Mouse (Mus musculus) frontal cortex, adult (tissue): Measurements from ENCODE around the gene Ran.

Experiments
- ATAC-seq: cut with Nextera tagmentation; 2 replicates; pipeline ENCODE4 v1.9.2; 2017; ENCODE audit warnings: mild to moderate bottlenecking, moderate library complexity, mixed read lengths; ENCODE audit not compliant: low TSS enrichment

Ran gene

DNA sequence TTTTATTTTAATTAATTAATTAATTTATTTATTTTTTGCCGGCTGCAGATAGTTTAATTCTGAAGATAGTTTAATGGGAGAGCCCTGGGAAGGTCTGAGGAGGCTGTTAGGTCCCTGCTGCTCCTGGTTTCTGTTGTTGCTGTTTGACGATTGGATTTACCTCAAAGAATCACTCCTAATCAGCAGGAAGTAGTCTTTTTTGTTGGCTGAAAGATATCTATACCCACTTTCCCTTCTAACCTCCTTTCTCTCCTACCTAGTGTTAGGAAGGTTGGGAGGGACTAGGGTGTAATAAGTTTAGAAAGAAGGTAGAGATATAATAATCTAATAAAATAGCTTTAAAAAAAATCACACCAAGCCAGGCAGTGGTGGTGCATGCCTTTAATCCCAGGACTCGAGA is 4.8 kb upstream of the Ran start:
- ATAC-seq = no peak

DNA sequence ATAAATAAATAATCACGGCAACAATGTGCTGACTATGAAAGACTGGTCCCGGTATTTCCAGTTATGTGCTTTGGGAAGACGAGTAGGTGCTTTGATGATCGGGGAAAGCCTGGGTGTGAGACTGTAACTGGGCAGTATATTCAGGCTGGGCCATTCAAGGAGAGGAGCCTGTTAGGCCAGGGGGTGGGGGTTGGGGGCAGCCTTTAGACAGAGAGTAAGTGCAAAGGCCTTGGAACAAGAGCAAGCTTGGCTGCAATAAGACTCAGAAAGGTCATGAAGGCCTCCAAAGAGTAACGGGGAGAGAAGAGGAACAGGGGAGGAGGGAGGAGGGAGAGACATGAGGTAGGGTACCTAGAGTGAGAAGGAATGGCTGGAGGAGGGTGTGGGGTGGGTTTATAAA is 4.3 kb upstream of the Ran start:
- ATAC-seq = no peak

DNA sequence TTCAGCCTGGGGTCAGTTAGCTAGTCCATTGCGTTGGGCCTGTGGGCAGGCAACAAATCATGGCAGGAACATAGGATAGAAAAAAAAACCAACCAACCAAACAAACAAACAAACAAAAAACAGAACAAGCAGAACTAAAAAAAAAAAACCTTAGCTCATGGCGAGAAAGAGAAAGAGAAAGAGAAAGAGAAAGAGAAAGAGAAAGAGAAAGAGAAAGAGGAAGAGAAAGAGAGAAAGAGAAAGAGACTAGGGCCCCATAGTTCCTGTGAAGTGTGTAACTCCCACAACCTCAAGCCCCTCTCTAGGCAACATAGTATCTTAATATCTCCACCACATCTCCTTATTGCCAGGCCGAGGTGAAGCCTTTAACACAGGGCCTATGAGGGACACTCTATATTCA is 3.5 kb upstream of the Ran start:
- no peak for ATAC-seq

DNA sequence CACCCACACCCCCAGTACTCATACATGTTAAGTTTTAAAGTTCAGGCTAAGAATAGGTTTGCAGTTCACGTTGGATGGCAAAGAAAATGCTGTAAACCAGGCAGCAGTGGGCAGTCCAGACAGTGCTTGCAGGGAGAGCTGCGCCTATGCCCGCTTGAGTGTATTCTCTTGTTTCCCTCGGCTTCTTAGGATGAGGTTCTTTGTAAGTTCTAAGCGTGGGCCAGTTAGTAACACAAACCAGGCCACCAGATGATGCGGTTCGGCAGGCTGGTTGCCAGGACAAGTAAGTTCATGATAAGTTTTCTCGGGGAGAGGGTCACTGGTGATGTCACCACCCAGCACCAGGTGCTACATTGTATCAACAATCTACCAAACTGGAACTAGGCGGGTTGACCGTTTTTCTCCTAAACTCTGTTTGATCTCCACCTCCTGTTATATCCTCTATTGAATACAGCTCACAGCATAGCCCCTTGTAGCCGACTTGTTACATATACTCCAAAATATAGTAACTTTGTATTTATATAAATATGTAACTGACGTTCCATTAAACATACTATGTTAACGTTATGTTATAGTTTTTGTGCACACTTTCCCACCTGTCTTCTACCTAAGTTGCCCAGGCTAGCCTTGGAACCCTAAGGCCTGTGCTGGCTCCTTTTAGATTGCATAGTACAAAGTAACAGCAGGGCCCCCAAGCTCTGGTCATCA is 933 bp upstream of the Ran start:
- ATAC-seq = no peak

DNA sequence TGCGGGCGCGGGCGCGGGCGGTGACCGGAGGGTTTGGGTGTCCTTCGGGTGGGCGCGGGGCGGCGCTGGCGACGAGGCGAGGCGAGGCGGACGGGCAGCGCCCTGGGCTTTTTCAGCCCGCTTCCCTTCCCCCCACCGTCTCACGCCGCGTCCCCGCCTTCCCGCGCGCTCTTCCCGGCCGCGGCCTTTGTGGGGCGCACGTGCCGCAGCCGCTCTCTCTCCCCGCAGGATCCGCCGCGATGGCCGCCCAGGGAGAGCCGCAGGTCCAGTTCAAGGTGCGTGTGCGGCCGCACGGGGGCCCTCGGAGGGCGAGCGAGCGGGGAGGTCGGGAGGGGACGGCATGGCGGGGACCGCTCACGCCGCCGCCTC is 415 bp downstream of the Ran start:
- ATAC-seq = peak; percentile 49

DNA sequence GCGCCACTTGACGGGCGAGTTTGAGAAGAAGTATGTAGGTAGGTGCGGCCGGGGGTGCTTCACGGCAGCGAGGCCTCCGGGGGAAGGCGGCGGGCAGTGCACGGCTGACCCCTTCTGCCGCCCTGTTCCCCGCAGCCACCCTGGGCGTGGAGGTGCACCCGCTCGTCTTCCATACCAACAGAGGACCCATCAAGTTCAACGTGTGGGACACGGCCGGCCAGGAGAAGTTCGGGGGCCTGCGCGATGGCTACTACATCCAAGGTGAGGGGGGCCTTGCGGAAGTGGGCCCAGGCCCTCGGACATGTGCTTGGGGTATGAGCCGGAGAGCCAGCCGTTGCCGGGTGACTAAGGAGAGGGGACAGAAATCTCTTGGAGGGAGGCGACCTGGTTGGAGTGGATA is 862 bp downstream of the Ran start:
- ATAC-seq = 0 out of 2 replicates have a peak, but pooled peaks have one; percentile 2

DNA sequence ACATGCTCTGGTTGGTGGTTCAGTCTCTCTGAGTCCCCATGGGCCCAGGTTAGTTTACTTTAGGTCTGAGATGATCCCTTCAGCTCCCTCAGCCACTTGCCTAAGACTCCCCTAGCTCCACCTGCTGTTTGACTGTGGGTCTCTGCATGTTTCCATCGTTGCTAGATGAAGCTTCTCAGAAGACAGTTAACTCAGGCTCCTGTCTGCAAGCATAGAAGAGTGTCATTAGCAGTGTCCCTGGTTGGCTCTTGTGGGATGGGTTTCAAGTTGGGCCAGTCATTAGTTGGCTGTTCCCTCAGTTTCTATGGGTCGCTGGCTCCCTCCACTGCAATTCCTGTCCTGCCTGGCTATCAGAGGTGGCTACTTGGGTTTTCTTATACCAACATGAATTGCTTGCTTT is 5.2 kb downstream of the Ran start:
- ATAC-seq = 0 out of 2 replicates have a peak, but pooled peaks have one; percentile 25

DNA sequence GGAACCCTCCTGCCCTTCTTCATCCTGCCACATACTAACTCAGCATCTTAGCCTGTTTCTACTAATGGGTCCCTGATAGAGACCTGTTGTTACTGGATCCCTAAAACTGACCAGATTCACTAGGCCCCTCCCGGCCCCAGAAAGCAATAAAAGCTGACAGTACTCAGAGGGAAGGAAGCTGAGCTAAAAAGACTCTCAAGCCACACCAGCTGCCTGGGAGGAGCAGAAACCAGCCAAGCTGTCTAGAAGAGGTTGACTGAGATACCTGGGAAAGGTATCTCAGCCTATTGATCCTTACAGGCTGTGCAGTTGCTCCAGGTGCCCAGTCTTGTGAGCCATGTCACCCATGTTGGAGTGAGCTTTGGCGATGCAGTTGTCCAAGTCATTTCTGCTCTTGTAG is 5.9 kb downstream of the Ran start:
- ATAC-seq = no peak

DNA sequence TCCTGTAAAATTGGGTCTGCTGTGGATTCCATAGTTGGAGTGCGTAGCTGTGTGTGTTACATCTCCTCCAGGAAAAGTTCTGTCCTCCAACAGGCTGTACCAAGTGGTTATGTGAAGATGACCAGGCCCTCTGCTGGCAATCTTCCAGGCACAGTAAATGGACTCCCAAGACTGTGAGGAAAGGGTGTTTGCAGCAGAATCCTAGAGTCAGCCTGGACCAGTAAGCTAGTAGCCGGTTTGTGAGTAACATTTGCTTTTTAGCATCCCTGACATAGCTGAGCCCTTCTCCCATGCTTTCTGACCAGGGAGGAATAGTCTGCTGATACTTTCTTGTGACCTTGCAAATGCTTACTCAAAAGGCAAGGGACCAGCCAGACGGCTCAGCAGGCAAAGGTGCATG is 6.3 kb downstream of the Ran start:
- ATAC-seq = no peak

DNA sequence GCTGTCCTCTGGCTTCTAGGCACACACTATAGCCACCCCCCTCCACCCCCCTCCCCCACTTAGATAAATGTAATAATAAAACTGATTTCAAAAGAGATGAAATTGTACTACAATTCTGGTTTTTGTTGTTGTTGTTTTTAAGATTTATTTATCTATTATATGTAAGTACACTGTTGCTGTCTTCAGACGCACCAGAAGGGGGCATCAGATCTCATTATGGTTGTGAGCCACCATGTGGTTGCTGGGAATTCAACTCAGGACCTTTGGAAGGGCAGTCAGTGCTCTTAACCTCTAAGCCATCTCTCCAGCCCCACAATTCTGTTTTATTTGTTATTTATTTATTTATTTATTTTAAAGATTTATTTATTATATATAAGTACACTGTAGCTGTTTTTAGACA is 6.8 kb downstream of the Ran start:
- no peak for ATAC-seq

DNA sequence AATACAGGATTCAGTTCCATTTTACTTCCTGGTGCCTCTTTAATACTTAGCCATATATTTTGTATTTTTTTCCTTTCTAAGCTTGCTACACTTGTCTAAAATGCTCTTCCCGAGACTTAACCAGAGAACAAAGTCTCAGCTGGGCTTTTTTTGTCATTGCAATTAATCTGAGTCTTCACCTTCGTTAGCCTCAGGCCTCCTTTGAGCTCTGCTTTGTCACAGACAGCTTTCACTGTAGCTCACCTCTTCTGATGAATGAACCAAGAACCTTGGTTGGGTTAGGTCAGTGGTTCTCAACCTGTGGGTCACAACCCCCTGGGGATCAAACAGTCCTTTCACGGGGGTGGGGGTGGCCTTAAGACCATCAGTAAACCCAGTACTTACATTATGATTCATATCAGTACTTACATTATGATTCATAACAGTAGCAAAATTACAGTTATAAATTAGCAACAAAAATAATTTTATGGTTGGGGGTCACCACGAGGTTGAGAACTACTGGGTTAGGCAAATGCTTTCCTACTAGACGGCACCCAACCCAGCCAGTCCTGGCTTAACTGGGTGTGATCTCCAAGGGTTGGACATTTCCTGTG is 9.4 kb downstream of the Ran start:
- ATAC-seq = no peak

DNA sequence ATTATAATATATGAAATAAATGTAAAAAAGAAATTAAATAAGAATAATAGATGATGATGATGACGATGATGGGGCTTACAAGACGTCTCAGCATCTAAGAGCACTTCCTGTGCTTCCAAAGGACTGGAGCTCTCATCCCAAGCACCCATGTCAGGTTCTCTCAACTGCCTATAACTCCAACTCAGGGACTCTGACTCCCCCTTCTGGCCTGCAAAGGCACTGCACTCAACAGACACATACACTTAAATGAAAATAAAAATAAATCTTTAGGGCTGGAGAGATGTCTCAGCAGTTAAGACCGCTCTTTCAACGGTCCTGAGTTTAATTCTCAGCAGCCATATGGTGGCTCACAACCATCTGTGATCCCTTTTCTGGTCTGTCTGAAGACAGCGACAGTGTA is 16.8 kb downstream of the Ran start:
- ATAC-seq = no peak

DNA sequence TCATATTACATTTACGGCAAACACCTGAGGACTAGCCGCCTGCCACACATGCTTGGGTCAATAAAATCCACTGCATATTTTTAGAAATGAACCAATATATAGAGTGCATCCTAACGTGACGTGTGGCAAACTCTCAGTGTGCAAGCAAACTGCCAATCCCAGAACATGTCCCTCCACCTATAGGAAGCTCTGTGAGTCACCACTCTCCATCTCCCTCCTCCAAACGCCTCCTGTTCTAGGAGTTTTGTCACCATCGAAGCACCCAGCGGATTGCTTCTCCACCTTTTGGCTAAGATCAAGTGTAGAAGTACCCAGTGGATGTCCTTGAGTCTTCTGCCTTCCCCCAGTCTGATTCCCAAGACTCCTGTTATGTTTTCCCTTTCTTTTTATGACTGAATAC is 17.9 kb downstream of the Ran start:
- ATAC-seq = peak; percentile 83; the same call in 1 of the 2 replicates

DNA sequence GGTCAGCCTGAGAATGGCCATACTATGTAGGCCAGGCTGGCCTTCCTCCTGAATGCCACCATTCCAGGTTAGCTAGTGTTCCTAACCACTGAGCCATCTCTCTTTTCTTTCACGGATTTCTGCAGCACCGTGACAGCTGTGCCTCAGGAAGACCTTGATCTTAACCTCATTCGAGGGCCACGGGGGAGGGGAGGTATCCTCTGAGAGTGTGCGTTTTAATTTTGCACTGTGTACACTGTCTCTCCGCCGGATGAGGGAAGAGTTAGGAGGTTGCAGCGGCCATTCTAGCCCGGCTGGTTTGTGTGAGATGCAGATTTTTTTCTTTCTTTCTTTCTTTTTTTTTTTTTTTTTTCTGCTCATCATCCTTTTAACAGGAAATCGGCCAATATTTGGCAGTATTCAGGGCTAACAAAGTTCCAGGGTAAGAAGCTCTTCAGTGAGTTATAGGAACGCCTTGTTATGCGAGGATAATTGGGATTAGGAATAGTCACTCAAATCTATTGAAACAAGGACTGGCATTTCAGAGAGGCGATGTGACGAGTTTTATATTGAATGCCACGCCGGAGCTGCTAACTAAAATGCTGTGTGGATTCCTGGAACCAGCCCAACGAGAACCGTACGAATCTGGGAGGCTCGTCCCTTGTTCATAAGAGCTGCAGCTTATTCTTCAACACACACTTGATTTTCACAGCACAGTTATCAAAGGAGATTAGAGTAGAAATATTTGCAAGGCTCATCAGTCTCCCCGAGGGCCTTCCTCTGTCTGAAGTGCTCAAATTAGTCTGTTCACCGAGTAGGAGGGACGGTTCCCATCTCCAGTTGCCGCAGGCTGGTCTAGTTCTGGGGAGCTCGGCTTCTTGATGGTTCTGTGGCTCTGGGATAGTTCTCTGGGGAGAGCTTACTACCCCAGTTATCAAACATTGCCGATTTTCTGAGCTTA is 26.0 kb downstream of the Ran start:
- no peak; the same call in 1 of the 2 replicates for ATAC-seq

DNA sequence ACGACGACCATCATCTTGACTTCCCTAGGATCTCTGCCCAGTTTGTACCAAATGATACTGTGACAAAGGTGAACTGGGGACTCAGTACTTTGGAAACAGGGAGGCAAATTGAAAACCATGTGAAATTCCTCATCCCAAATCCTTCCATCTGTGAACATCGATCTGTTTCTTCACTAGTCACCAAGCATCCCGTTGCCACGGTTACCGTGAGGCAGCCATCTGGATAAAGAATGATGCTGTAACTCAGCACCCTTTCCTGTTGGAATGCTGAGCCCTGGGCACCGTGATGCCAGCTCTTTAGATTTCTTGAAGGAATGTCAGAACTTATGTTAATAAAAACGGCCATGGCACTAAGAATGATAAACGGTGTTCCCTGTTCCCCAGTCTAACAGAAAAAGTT is 29.5 kb downstream of the Ran start:
- ATAC-seq = peak; percentile 79

DNA sequence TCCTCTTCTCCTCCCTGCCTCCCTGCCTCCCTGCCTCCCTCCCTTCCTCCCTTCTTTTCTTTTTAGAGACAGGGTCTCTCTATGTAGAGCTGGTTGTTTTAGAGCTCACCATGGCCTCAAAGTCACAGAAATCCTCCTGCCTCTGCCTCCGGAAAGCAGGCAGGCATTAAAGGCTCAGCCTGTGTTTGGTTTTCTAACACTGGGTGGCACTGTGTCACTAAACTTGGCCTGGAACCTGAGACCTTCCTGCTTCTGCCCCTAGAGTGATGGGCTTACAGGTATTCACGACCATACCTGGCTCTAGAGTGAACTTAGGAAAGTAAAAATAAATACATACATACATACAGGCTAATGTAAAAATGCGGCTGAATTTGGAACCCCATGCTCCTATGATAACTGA is 32.0 kb downstream of the Ran start:
- no peak for ATAC-seq

DNA sequence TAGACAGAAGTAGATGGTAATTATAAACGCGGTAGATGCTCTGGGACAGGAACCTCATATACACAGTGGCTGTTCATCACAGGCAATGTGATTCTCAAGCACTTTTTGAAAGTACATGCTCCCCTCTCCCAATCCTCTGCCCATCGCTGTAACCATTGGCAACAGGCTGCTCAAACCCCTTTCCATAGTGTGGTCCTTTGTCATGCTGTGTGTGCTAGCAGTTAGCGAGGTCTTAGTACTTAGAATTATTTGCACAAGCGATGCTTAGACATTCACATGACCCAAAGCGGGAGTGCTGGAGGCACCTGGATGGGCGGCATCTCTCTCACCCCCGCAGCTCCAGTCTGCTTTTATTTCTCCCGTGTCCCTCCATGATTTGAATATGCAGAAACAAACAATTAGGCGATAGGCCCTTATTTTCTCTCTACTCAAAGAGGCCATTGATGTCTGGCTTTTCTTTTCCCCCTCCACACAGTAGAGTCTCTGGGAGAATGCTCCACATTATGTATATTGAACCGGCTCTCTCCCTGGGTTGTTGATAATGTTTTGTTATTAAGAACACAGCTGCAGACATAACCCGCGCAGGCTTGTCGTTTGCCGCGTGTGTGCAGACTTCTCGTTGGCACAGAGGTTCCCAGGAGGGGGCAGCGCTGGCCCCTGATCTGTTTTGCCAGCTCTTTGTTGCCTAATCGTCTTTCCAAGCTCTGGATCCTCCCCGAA is 32.9 kb downstream of the Ran start:
- no peak for ATAC-seq

DNA sequence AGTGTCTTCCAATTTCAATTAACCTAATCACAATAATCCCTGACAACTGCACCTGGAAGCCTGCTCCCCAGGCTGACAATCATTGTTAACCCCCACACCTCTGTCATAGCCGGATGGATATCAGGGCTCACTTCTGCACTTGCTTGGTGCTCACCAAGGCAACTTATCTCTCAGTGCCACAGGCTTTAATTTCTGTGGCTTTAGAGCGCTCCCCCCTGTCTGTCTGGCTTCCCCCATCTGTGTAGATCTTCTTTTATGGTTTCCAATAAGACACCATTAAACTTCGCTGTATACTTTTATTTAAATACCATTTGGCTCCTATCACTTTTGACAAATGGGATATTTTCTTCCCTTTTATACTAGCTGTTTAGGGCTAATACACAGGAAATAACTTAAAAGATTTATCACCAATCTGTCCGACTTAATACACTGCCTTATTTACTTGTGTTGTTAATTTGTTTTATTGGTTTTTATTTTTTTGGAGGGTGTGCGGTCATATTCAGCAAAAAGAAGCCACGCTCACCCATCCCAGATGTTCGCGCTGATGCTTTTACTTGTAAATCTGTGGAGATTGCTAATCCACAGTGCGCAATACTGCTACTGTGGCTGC is 34.9 kb downstream of the Ran start:
- ATAC-seq = no peak

DNA sequence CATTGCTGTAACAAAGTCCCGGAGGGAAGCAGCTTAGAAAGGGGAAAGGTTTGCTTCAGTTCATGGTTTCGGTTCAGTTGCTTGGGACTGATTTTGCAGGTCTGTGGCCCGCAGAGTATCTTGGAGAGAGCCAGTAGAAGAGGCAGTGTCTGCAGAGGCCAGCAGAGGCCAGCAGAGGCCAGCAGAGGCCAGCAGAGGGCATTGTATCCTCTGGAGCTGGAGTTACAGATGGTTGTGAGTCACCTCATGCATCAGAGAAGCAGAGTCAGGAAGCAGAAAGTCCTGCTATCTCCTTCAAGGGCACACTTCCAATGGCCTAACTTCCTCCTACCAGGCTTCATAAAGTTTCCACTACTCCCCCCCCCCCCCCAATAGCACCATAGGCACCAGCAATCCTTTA is 39.2 kb downstream of the Ran start:
- no peak for ATAC-seq

DNA sequence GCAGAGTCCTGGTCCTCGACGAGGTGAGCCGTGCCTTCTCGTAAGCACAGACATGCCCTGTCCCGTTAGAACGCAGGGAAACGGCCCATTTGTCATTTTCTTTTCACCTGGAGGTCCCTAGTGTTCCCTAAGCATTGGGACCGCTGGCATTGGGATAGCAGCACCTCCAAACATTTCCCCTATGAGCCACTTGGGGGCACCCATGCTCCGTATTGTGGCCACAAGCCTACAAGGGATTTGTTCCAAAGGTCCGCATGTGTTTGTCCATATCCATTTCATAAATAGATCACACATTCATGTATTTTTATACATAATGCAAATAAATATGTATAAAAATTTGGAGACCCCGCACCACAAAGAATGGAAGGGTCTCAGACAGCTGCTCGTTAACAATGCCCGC is 41.7 kb downstream of the Ran start:
- peak; percentile 39; the same call in 1 of the 2 replicates for ATAC-seq

DNA sequence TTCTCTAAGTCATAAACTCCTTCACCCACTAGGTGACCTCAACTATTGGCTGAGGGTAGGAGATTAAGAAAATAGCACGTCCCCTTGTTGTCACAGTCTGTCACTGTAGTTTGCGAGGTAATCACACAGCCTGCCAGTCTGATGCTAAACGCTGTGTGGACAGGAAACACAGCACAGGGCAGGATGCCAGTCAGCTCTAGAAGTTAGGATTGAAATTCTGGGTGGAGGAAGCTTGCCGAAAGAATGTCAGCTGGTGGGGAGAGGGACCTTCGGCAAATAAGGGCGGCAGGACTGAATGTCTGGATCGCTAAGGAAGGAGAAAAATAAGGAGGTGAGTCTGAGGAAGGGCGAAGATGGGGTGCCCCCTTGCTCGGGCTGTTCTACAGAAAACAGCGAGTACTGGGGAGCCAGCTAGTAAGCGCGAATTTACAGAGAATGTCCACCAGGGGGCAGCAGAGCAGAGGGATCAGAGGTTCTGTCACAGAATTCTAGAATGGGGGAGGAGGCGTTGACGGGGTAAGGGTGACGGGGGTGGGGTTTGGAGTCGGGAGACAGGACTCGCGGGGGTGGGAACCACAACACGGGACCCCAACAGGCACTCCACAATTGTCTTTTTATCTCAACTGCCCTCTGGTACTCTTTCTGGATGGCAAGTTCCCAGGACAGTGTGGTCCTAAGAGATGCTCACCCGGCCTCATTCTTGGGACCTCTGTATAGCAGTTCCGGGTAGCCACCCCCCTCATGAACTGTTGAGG is 43.3 kb downstream of the Ran start:
- ATAC-seq = peak; percentile 36
